Mouse (Mus musculus) lung, embryonic 14.5 days (tissue): ENCODE data around the gene Qrich2. TPM values are rescaled to one million over a fixed set of nuclear protein-coding genes. Genes with fewer than 3 reads are reported as not detected.
"Not testable (repeated sequence)": the region's sequence is repeated elsewhere in the genome, so short reads cannot be mapped to it uniquely, and the experiment has no call there.

Experiments
- ATAC-seq: fragments of 200-750 bp; cut with Nextera tagmentation; 2 replicates; pipeline ENCODE4 v1.8.0; 2017; ENCODE audit warnings: mild to moderate bottlenecking, moderate TSS enrichment, moderate library complexity; ENCODE audit not compliant: insufficient read depth
- DNase-seq: peaks from one replicate; pipeline ENCODE4 v3.0.0-alpha.2; 2015
- H3K27ac ChIP-seq: fragments of 300-500 bp; sonication (generic); 2 replicates; pipeline ENCODE4 v1.5.1; 2014; ENCODE audit warnings: low read depth, mild to moderate bottlenecking, moderate library complexity
- H3K27me3 ChIP-seq: fragments of 300-500 bp; sonication (generic); 2 replicates; pipeline ENCODE4 v1.6.1; 2014; ENCODE audit warnings: low read length, control low read depth; ENCODE audit not compliant: insufficient read depth
- H3K36me3 ChIP-seq: fragments of 300-500 bp; sonication (generic); 2 replicates; pipeline ENCODE4 v1.6.1; 2014; ENCODE audit warnings: control low read depth; ENCODE audit not compliant: insufficient read depth
- H3K4me1 ChIP-seq: fragments of 300-500 bp; sonication (generic); 2 replicates; pipeline ENCODE4 v1.6.1; 2014; ENCODE audit warnings: antibody characterized with exemption, control low read depth; ENCODE audit not compliant: insufficient read depth
- H3K4me2 ChIP-seq: fragments of 300-500 bp; sonication (generic); 2 replicates; pipeline ENCODE4 v1.6.1; 2014; ENCODE audit warnings: mild to moderate bottlenecking
- H3K4me3 ChIP-seq: fragments of 300-500 bp; sonication (generic); 2 replicates; pipeline ENCODE4 v1.5.1; 2014; ENCODE audit warnings: low read depth, low read length
- H3K9ac ChIP-seq: fragments of 300-500 bp; sonication (generic); 2 replicates; pipeline ENCODE4 v1.6.1; 2014
- H3K9me3 ChIP-seq: fragments of 300-500 bp; sonication (generic); 2 replicates; pipeline ENCODE4 v1.6.1; 2016; ENCODE audit warnings: low read depth, low read length, control low read depth
- CTCF ChIP-seq: IDR thresholded peaks from 2 replicates; pipeline ENCODE4 v1.5.1; 2016; ENCODE audit warnings: antibody characterized with exemption, low read depth
- WGBS: fragments of 180-500 bp; shearing (Covaris S2); extraction: QIAGEN DNeasy Blood & Tissue Kit; methylation state at CpG from one replicate; pipeline ENCODE4 v1.1.7; 2014; 5-methylcytosine and 5-hydroxymethylcytosine counted together
- polyA plus RNA-seq: library from polyadenylated mRNA; unstranded; fragments of >200 nt; fragmentation: Nextera tagmentation; extraction: Ambion mirVana; gene quantifications from 2 replicates; pipeline ENCODE4 v1.2.1, GENCODE M21; 2014

Gene Qrich2
- polyA plus RNA-seq, 1 experiment from 2014 or later, result 0.45 TPM

- TF ChIP-seq CTCF, result no peak
- ATAC-seq (peak; percentile 71), DNase-seq (peak; percentile 90)
- Histone ChIP-seq H3K9ac (no peak overlapping the region), H3K4me3 (0 out of 2 replicates have a peak overlapping the region, but pooled peaks have one; percentile 5), H3K4me2 (peak overlapping the region; percentile 19; the same call in 1 of the 2 replicates), H3K4me1 (peaks cover 6% of the 10 kb centered on the region; the same call in 1 of the 2 replicates), H3K27me3 (no peaks in the 10 kb centered on the region), H3K27ac (peak overlapping the region; percentile 91), H3K9me3 (no peaks in the 10 kb centered on the region), H3K36me3 (no peaks in the 10 kb centered on the region)
- WGBS, result 22% methylated on average over 13 of the region's 13 CpGs
Observed at GRCm38 (mm10) chr11:116494474-116495174, 28.6 kb upstream of the Qrich2 start.

- 28% methylated on average over 4 of the region's 4 CpGs for WGBS
- Histone ChIP-seq H3K27ac (peak within 1 kb of the TSS; percentile 91), H3K36me3 (no peaks in the 10 kb centered on the region), H3K4me2 (peak within 1 kb of the TSS; percentile 19; the same call in 1 of the 2 replicates), H3K9me3 (no peaks in the 10 kb centered on the region), H3K27me3 (no peaks in the 10 kb centered on the region), H3K4me3 (0 out of 2 replicates have a peak within 1 kb of the TSS, but pooled peaks have one; percentile 5), H3K9ac (no peak within 1 kb of the TSS), H3K4me1 (peaks cover 9% of the 10 kb centered on the region)
- peak; percentile 81 for DNase-seq
- ATAC-seq, result no peak
- TF ChIP-seq CTCF, result peak; percentile 79
Observed at GRCm38 (mm10) chr11:116493795-116494252, 27.8 kb upstream of the Qrich2 start, which contains the start of gene Prpsap1. Prpsap1 (minus strand) TSS chr11:116494202.

- 70% methylated on average over 5 of the region's 5 CpGs for WGBS
- peaks cover 4% of the 10 kb centered on the region; the same call in 1 of the 2 replicates for H3K36me3 ChIP-seq
- H3K4me3 ChIP-seq, result no peak overlapping the region
- no peak overlapping the region for H3K9ac ChIP-seq
- peaks cover 11% of the 10 kb centered on the region for H3K4me1 ChIP-seq
- DNase-seq (no peak), ATAC-seq (no peak)
- no peak overlapping the region for H3K4me2 ChIP-seq
- no peak for TF ChIP-seq CTCF
- no peak overlapping the region for H3K27ac ChIP-seq
- no peaks in the 10 kb centered on the region for H3K9me3 ChIP-seq
- no peaks in the 10 kb centered on the region for H3K27me3 ChIP-seq
Observed at GRCm38 (mm10) chr11:116493191-116493590, 27.1 kb upstream of the Qrich2 start.

GRCm38 (mm10) chr11:116492507-116492906 lies 26.5 kb upstream of the Qrich2 start:
- not testable (repeated sequence) for H3K9me3 ChIP-seq, H3K4me3 ChIP-seq, H3K27me3 ChIP-seq, H3K27ac ChIP-seq, H3K9ac ChIP-seq, H3K4me2 ChIP-seq, DNase-seq, H3K36me3 ChIP-seq, ATAC-seq
- WGBS, result 50% methylated on average over 1 of the region's 1 CpGs
- peaks cover 11% of the 10 kb centered on the region for H3K4me1 ChIP-seq

- Histone ChIP-seq H3K4me3 (no peak overlapping the region), H3K36me3 (peaks cover 19% of the 10 kb centered on the region), H3K4me1 (peaks cover 11% of the 10 kb centered on the region), H3K4me2 (peak overlapping the region; percentile 59), H3K27me3 (no peaks in the 10 kb centered on the region), H3K9me3 (no peaks in the 10 kb centered on the region), H3K9ac (peak overlapping the region; percentile 90; the same call in 1 of the 2 replicates), H3K27ac (peak overlapping the region; percentile 95; the same call in 1 of the 2 replicates)
- 61% methylated on average over 6 of the region's 6 CpGs for WGBS
- DNase-seq, result peak; percentile 37
- TF ChIP-seq CTCF, result peak; percentile 19; the same call in 1 of the 2 replicates
- no peak for ATAC-seq
Observed at GRCm38 (mm10) chr11:116491338-116491737, 25.3 kb upstream of the Qrich2 start.

- peak; percentile 96 for DNase-seq
- Histone ChIP-seq H3K9ac (peak overlapping the region; percentile 90), H3K36me3 (peaks cover 28% of the 10 kb centered on the region), H3K4me1 (peaks cover 11% of the 10 kb centered on the region), H3K9me3 (no peaks in the 10 kb centered on the region), H3K4me3 (peak overlapping the region; percentile 98), H3K27ac (peak overlapping the region; percentile 95), H3K4me2 (peak overlapping the region; percentile 59), H3K27me3 (no peaks in the 10 kb centered on the region)
- peak; percentile 89 for ATAC-seq
- WGBS, result under 1% methylated on average over 62 of the region's 62 CpGs
- no peak for TF ChIP-seq CTCF
Observed at GRCm38 (mm10) chr11:116490232-116491107, 24.4 kb upstream of the Qrich2 start.

- H3K4me1 ChIP-seq, result peaks cover 6% of the 10 kb centered on the region
- H3K36me3 ChIP-seq, result peaks cover 35% of the 10 kb centered on the region
- peak overlapping the region; percentile 59 for H3K4me2 ChIP-seq
- no peak; the same call in none of the 2 replicates for ATAC-seq
- peak overlapping the region; percentile 90 for H3K9ac ChIP-seq
- peak overlapping the region; percentile 98 for H3K4me3 ChIP-seq
- no peaks in the 10 kb centered on the region for H3K9me3 ChIP-seq
- under 1% methylated on average over 39 of the region's 39 CpGs for WGBS
- DNase-seq, result no peak
- no peak for TF ChIP-seq CTCF
- H3K27ac ChIP-seq, result peak overlapping the region; percentile 95
- no peaks in the 10 kb centered on the region for H3K27me3 ChIP-seq
Observed at GRCm38 (mm10) chr11:116489771-116490231, 23.8 kb upstream of the Qrich2 start.
